Comparison of ENCODE assay signal across 8 mouse cellular contexts in the genomic region with DNA sequence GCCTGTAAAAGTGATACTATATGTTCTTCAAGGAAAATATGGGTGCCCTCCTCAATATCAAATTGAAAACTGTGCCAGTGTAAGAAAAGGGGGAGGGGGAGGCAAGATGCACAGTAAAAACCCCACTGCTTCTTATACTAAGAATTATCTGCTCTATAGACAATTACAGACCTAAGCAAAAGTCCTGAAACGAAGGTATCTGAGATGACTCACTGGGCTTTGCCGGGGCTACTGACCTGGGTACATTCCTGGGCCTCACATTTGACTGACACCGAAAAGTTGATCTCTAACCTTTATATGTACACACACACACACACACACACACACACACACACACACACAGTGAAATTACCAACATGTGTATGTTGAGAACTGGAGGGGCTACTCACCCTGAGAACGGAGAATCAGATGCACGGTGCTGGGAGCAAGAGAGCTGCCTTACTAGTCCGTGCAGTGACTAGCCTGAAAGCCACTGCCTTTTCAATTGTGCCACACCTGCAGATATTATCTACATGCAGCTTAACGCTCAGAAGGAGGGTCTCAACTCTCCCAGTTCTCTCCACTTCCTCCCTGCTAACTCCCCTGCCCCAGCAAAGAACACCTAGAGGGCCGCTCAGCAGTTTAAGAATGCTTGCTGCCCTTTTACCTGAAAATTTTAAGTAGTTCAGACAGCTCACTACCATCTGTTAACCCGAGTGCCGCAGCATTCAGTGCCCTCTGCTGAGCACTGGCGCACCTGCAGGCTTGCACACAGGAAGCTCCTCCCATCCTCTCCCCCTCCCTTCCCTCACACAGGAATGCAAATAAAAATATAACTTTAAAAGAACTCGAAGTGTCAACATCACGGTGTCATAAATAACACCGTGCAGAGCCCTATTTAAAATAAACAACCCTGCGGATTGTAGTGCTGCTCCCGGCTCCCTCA. TPM values are rescaled to one million over a fixed set of nuclear protein-coding genes. Genes with fewer than 3 reads are reported as not detected.
DNase-seq lines count a peak whose midpoint lies in the region.

No protein-coding gene starts in this region.

- no peaks in the 10 kb centered on the region for H3K9me3 ChIP-seq in megakaryocyte, embryonic 14.5 days

- peaks cover 53% of the 10 kb centered on the region for H3K4me1 ChIP-seq in megakaryocyte, embryonic 14.5 days

- peak; percentile 89 for DNase-seq in adipocyte (ENCODE audit: low spot score)
- peak; percentile 82 for DNase-seq in embryo, embryonic 10 days (ENCODE audit: low spot score)
- peak; percentile 70 for DNase-seq in gastrocnemius, postnatal 10 days
- DNase-seq in induced T-regulatory cell, adult 2 months (ENCODE audit: low read depth), result peak; percentile 95
- DNase-seq in left cerebral cortex, adult 9 months (ENCODE audit: low spot score in 2 of 2), result peak; percentile 35 to 79
- DNase-seq in right cerebral cortex, postnatal 14 days, result peak; percentile 75
- DNase-seq in urinary bladder, postnatal 36 days (ENCODE audit: low spot score in 2 of 2), result peak; percentile 81 to 88

- peak overlapping the region; percentile 93 for H3K4me3 ChIP-seq in megakaryocyte, embryonic 14.5 days (replicated peaks)

- no peaks in the 10 kb centered on the region for H3K36me3 ChIP-seq in megakaryocyte, embryonic 14.5 days (replicated peaks; ENCODE audit: low read length)

- H3K27me3 ChIP-seq in megakaryocyte, embryonic 14.5 days (replicated peaks), result peaks cover 2% of the 10 kb centered on the region

RNA-seq across cellular contexts. Expression of gene Cd69, which starts 37.6 kb away (rescaled TPM):
- total RNA-seq in gastrocnemius, postnatal 10 days (2021), result under 1 TPM; 0.16 to 0.23 TPM
- 1.3 TPM in 1 of 2 replicates, not detected in the other for polyA plus RNA-seq in megakaryocyte, embryonic 14.5 days (2012; ENCODE audit: insufficient read depth, low replicate concordance)

RNA-seq across cellular contexts. Expression of gene Clec2d, which starts 57.2 kb away (rescaled TPM):
- total RNA-seq in gastrocnemius, postnatal 10 days (2021), result 10 to 100 TPM; 45.3 to 49.5 TPM
- polyA plus RNA-seq in megakaryocyte, embryonic 14.5 days (2012; ENCODE audit: insufficient read depth, low replicate concordance), result 1.2 TPM in 1 of 2 replicates, not detected in the other

Comparison
In these comparisons a context has a peak if more than half of its experiments do, and no peak if none do; other contexts are left out.
1. Peak in every context shown above with its lines: DNase-seq and H3K4me3 ChIP-seq.